In genomic region chr13:108158465-108159240, GRCm38 (mm10) we compare ENCODE assay signal across 8 mouse cellular contexts. TPM values are rescaled to one million over a fixed set of nuclear protein-coding genes. Genes with fewer than 3 reads are reported as not detected.
A peak's percentile ranks its signal among the peaks of the same experiment; 100 is the strongest.
DNase-seq lines count a peak whose midpoint lies in the region; ATAC-seq and TF ChIP-seq lines count a peak whose summit lies in the region.

Gene Ndufaf2 (minus strand): TSS chr13:108158623.
Gene Ercc8 (plus strand): TSS chr13:108158731.

- no peak for TF ChIP-seq CTCF in kidney, postnatal 0 days (IDR thresholded peaks at IDR 0.05; ENCODE audit: low read depth)

- H3K4me3 ChIP-seq in heart, embryonic 12.5 days: peak within 1 kb of the TSS; percentile 84
- peak within 1 kb of the TSS; percentile 85 for H3K4me3 ChIP-seq in kidney, postnatal 0 days (replicated peaks; ENCODE audit: low read depth, low read length)
- peak within 1 kb of the TSS; percentile 84 for H3K4me3 ChIP-seq in liver, embryonic 11.5 days (ENCODE audit: low read depth, low read length)
- peak within 1 kb of the TSS; percentile 79 for H3K4me3 ChIP-seq in stomach, embryonic 14.5 days (ENCODE audit: low read depth, low read length)

- no peaks in the 10 kb centered on the region for H3K9me3 ChIP-seq in heart, embryonic 12.5 days (replicated peaks)
- H3K9me3 ChIP-seq in kidney, postnatal 0 days (replicated peaks; ENCODE audit: low read length): no peaks in the 10 kb centered on the region
- H3K9me3 ChIP-seq in liver, embryonic 11.5 days (ENCODE audit: control insufficient read depth, low read length): no peaks in the 10 kb centered on the region
- no peaks in the 10 kb centered on the region for H3K9me3 ChIP-seq in stomach, embryonic 14.5 days (ENCODE audit: control insufficient read depth, low read depth, low read length)

- peaks cover 5% of the 10 kb centered on the region; the same call in 1 of the 2 replicates for H3K36me3 ChIP-seq in heart, embryonic 12.5 days
- H3K36me3 ChIP-seq in kidney, postnatal 0 days (ENCODE audit: insufficient read depth, low read length): no peaks in the 10 kb centered on the region
- H3K36me3 ChIP-seq in liver, embryonic 11.5 days (ENCODE audit: control insufficient read depth, insufficient read depth, low read length): peaks cover 2% of the 10 kb centered on the region; the same call in 1 of the 2 replicates
- peaks cover 10% of the 10 kb centered on the region for H3K36me3 ChIP-seq in stomach, embryonic 14.5 days (ENCODE audit: control insufficient read depth, insufficient read depth, low read length)

- peak within 1 kb of the TSS; percentile 82 for H3K4me2 ChIP-seq in heart, embryonic 12.5 days
- H3K4me2 ChIP-seq in kidney, postnatal 0 days (ENCODE audit: low read length): peak within 1 kb of the TSS; percentile 88
- H3K4me2 ChIP-seq in liver, embryonic 11.5 days: peak within 1 kb of the TSS; percentile 85
- peak within 1 kb of the TSS; percentile 85 for H3K4me2 ChIP-seq in stomach, embryonic 14.5 days (replicated peaks; ENCODE audit: low read depth, low read length)

- peak; percentile 92 for DNase-seq in CD4-positive helper T cell, adult 2 months (ENCODE audit: low read depth, low spot score)
- peak; percentile 85 for DNase-seq in brain, embryonic 18.5 days (ENCODE audit: low read depth, low spot score)
- DNase-seq in kidney, postnatal 0 days (ENCODE audit: low spot score): peak; percentile 97
- DNase-seq in liver, embryonic 11.5 days (ENCODE audit: low spot score): peak; percentile 97
- peak; percentile 98 for DNase-seq in naive thymus-derived CD4-positive, alpha-beta T cell, adult 2 months (ENCODE audit: low read depth)

- ATAC-seq in erythroid progenitor cell, adult 5-6 weeks (replicated peaks; ENCODE audit: low FRiP score, poor library complexity, severe bottlenecking): peak; percentile 94
- ATAC-seq in heart, embryonic 12.5 days (ENCODE audit: insufficient number of reproducible peaks, low FRiP score): peak; percentile 98
- ATAC-seq in kidney, postnatal 0 days (replicated peaks; ENCODE audit: low FRiP score, low read depth): peak; percentile 99
- ATAC-seq in liver, embryonic 11.5 days (replicated peaks; ENCODE audit: low FRiP score): peak; percentile 98
- ATAC-seq in stomach, embryonic 14.5 days (ENCODE audit: insufficient number of reproducible peaks, insufficient read depth, low FRiP score, low read depth): peak; percentile 98

- H3K9ac ChIP-seq in heart, embryonic 12.5 days: peak within 1 kb of the TSS; percentile 81
- peak within 1 kb of the TSS; percentile 68 for H3K9ac ChIP-seq in kidney, postnatal 0 days (ENCODE audit: low read depth, low read length)
- H3K9ac ChIP-seq in liver, embryonic 11.5 days (ENCODE audit: low read depth, low read length): peak within 1 kb of the TSS; percentile 71
- peak within 1 kb of the TSS; percentile 54 for H3K9ac ChIP-seq in stomach, embryonic 14.5 days (replicated peaks; ENCODE audit: low read depth, low read length)

- H3K27ac ChIP-seq in heart, embryonic 12.5 days (ENCODE audit: poor library complexity, severe bottlenecking): no peak within 1 kb of the TSS
- 0 out of 2 replicates have a peak within 1 kb of the TSS, but pooled peaks have one; percentile 19 for H3K27ac ChIP-seq in kidney, postnatal 0 days
- H3K27ac ChIP-seq in liver, embryonic 11.5 days (ENCODE audit: low read depth, low read length): no peak within 1 kb of the TSS
- H3K27ac ChIP-seq in stomach, embryonic 14.5 days (ENCODE audit: low read length): no peak within 1 kb of the TSS

- H3K4me1 ChIP-seq in heart, embryonic 12.5 days (replicated peaks): peaks cover 11% of the 10 kb centered on the region
- peaks cover 9% of the 10 kb centered on the region for H3K4me1 ChIP-seq in kidney, postnatal 0 days (replicated peaks; ENCODE audit: insufficient read depth, low read length)
- H3K4me1 ChIP-seq in liver, embryonic 11.5 days (replicated peaks; ENCODE audit: control insufficient read depth, insufficient read depth, low read length): peaks cover 9% of the 10 kb centered on the region
- peaks cover 8% of the 10 kb centered on the region for H3K4me1 ChIP-seq in stomach, embryonic 14.5 days (ENCODE audit: control insufficient read depth, insufficient read depth, low read length)

- under 1% methylated on average over 47 of the region's 47 CpGs for WGBS in heart, embryonic 12.5 days
- 0% methylated on average over 47 of the region's 47 CpGs for WGBS in kidney, postnatal 0 days
- WGBS in liver, embryonic 11.5 days: under 1% methylated on average over 47 of the region's 47 CpGs
- whole genome bisulfite sequencing in stomach, embryonic 14.5 days: under 1% methylated on average over 47 of the region's 47 CpGs

- H3K27me3 ChIP-seq in heart, embryonic 12.5 days (replicated peaks): no peaks in the 10 kb centered on the region
- H3K27me3 ChIP-seq in kidney, postnatal 0 days (ENCODE audit: insufficient read depth, low read length): no peaks in the 10 kb centered on the region
- H3K27me3 ChIP-seq in liver, embryonic 11.5 days (replicated peaks; ENCODE audit: control insufficient read depth, insufficient read depth, low read length): no peaks in the 10 kb centered on the region
- no peaks in the 10 kb centered on the region for H3K27me3 ChIP-seq in stomach, embryonic 14.5 days (ENCODE audit: control insufficient read depth, insufficient read depth, low read length)

RNA-seq across cellular contexts. Expression of gene Ndufaf2, which starts in this region (rescaled TPM):
- 8.3 and 12.6 TPM in 2 replicates for total RNA-seq in erythroid progenitor cell, adult 5-6 weeks (2015; ENCODE audit: low replicate concordance)
- total RNA-seq in erythroid progenitor cell, adult 5-6 weeks (2017; ENCODE audit: low replicate concordance): 8.9 and 13.3 TPM in 2 replicates
- polyA plus RNA-seq in heart, embryonic 12.5 days (2016; fragmentation: Nextera tagmentation; extraction: Ambion mirVana): 62.3 and 64.0 TPM in 2 replicates
- 79.3 and 87.4 TPM in 2 replicates for polyA plus RNA-seq in kidney, postnatal 0 days (2015; fragmentation: Nextera tagmentation; extraction: Ambion mirVana)
- 76.5 and 88.3 TPM in 2 replicates for polyA plus RNA-seq in liver, embryonic 11.5 days (2014; fragmentation: Nextera tagmentation; extraction: Ambion mirVana)
- polyA plus RNA-seq in stomach, embryonic 14.5 days (2014; fragmentation: Nextera tagmentation; extraction: Ambion mirVana): 70.5 and 80.7 TPM in 2 replicates

RNA-seq across cellular contexts. Expression of gene Ercc8, which starts in this region (rescaled TPM):
- 2.9 and 4.3 TPM in 2 replicates for total RNA-seq in erythroid progenitor cell, adult 5-6 weeks (2015; ENCODE audit: low replicate concordance)
- 4.9 TPM in 1 of 2 replicates, not detected in the other for total RNA-seq in erythroid progenitor cell, adult 5-6 weeks (2017; ENCODE audit: low replicate concordance)
- polyA plus RNA-seq in heart, embryonic 12.5 days (2016; fragmentation: Nextera tagmentation; extraction: Ambion mirVana): 10.2 and 12.5 TPM in 2 replicates
- 11.6 and 11.7 TPM in 2 replicates for polyA plus RNA-seq in kidney, postnatal 0 days (2015; fragmentation: Nextera tagmentation; extraction: Ambion mirVana)
- 19.6 and 21.0 TPM in 2 replicates for polyA plus RNA-seq in liver, embryonic 11.5 days (2014; fragmentation: Nextera tagmentation; extraction: Ambion mirVana)
- polyA plus RNA-seq in stomach, embryonic 14.5 days (2014; fragmentation: Nextera tagmentation; extraction: Ambion mirVana): 18.2 and 19.4 TPM in 2 replicates
